Mouse (Mus musculus): Measurements from ENCODE around the gene Ghr. TPM values are rescaled to one million over a fixed set of nuclear protein-coding genes. Genes with fewer than 3 reads are reported as not detected.
A peak's percentile ranks its signal among the peaks of the same experiment; 100 is the strongest.

Gene Ghr
- polyA plus RNA-seq, 1 experiment from 2014 or later, result 7.6 TPM

- Histone ChIP-seq H3K36me3 (ENCODE audit: control insufficient read depth, insufficient read depth, low read length) (no peaks in the 10 kb centered on the region), H3K4me2 (ENCODE audit: low read length) (no peak overlapping the region), H3K9me3 (replicated peaks; ENCODE audit: control insufficient read depth, low read length, poor library complexity, severe bottlenecking) (no peaks in the 10 kb centered on the region), H3K27ac (ENCODE audit: low read length) (no peak overlapping the region), H3K4me3 (ENCODE audit: low read depth, low read length) (no peak overlapping the region), H3K9ac (ENCODE audit: low read depth, low read length) (no peak overlapping the region), H3K4me1 (ENCODE audit: control insufficient read depth, insufficient read depth, low read length) (no peaks in the 10 kb centered on the region), H3K27me3 (ENCODE audit: control insufficient read depth, insufficient read depth, low read depth, low read length) (no peaks in the 10 kb centered on the region)
- 72% methylated on average over 7 of the region's 7 CpGs for WGBS
- ATAC-seq, result no peak
Observed at GRCm38 (mm10) chr15:3445285-3445909, 137.9 kb downstream of the Ghr start.

DNA sequence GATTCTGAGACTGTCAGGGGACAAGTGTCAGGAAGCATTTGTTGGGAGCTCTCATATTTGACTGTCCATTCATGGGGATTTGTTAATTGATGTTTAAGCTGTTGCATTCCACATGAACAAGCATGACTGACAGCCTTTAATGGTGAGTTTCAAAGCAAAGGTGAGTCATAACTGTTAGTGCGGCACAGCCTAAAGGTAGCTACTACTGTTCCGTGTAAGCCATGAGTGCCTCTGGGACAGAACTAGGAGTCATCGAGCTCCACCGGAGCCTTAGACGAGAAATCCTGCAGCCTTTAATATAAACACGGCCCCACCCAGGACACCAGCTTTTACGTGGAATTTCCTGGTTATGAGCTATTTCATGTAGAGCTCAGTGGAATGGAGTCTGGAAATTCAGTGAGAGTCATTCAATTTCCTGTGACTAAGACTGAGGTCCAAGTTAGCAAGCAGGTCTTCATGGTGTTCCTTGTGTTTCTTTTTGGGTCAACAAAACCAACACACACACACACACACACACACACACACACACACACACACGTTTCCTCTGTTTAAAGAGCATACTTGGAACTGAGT, 138.8 kb downstream of the Ghr start:
- no peaks in the 10 kb centered on the region for H3K9me3 ChIP-seq (replicated peaks; ENCODE audit: control insufficient read depth, low read length, poor library complexity, severe bottlenecking)
- H3K27ac ChIP-seq (ENCODE audit: low read length), result no peak overlapping the region
- H3K4me1 ChIP-seq (ENCODE audit: control insufficient read depth, insufficient read depth, low read length), result no peaks in the 10 kb centered on the region
- H3K36me3 ChIP-seq (ENCODE audit: control insufficient read depth, insufficient read depth, low read length), result no peaks in the 10 kb centered on the region
- H3K4me3 ChIP-seq (ENCODE audit: low read depth, low read length), result no peak overlapping the region
- H3K27me3 ChIP-seq (ENCODE audit: control insufficient read depth, insufficient read depth, low read depth, low read length), result no peaks in the 10 kb centered on the region
- no peak overlapping the region for H3K9ac ChIP-seq (ENCODE audit: low read depth, low read length)
- H3K4me2 ChIP-seq (ENCODE audit: low read length), result no peak overlapping the region
- no peak for ATAC-seq
- WGBS, result 89% methylated on average over 8 of the region's 8 CpGs

- Histone ChIP-seq H3K4me3 (ENCODE audit: low read depth, low read length) (no peak overlapping the region), H3K9me3 (replicated peaks; ENCODE audit: control insufficient read depth, low read length, poor library complexity, severe bottlenecking) (no peaks in the 10 kb centered on the region), H3K36me3 (ENCODE audit: control insufficient read depth, insufficient read depth, low read length) (no peaks in the 10 kb centered on the region), H3K9ac (ENCODE audit: low read depth, low read length) (no peak overlapping the region), H3K4me1 (ENCODE audit: control insufficient read depth, insufficient read depth, low read length) (no peaks in the 10 kb centered on the region), H3K4me2 (ENCODE audit: low read length) (no peak overlapping the region), H3K27me3 (ENCODE audit: control insufficient read depth, insufficient read depth, low read depth, low read length) (no peaks in the 10 kb centered on the region), H3K27ac (ENCODE audit: low read length) (no peak overlapping the region)
- peak; percentile 58; the same call in 1 of the 2 replicates for ATAC-seq
- WGBS, result 60% methylated on average over 4 of the region's 4 CpGs
Observed at GRCm38 (mm10) chr15:3441506-3442286, 141.6 kb downstream of the Ghr start.

DNA sequence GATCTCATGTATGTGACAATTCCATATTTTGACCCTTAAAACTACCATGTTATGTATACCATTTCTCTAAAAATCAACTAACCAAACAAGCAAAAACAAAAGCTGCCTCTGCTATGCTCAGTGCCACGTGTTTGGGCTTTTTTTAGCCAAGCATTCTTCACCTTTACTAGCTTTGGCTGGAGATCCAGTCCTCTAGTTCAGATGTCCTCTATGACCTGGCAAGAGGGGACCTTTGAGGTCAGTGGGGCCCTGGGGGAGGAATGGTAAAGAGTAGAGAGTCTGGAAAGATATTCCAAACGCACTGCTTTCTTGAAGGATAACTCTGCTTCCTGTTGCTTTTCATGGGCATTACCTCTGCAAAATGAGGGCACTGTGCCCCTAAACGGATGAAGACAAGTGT, 145.9 kb downstream of the Ghr start:
- Histone ChIP-seq H3K27ac (ENCODE audit: low read length) (no peak overlapping the region), H3K4me1 (ENCODE audit: control insufficient read depth, insufficient read depth, low read length) (no peaks in the 10 kb centered on the region), H3K4me2 (ENCODE audit: low read length) (no peak overlapping the region), H3K9me3 (replicated peaks; ENCODE audit: control insufficient read depth, low read length, poor library complexity, severe bottlenecking) (no peaks in the 10 kb centered on the region), H3K9ac (ENCODE audit: low read depth, low read length) (no peak overlapping the region), H3K27me3 (ENCODE audit: control insufficient read depth, insufficient read depth, low read depth, low read length) (no peaks in the 10 kb centered on the region), H3K36me3 (ENCODE audit: control insufficient read depth, insufficient read depth, low read length) (no peaks in the 10 kb centered on the region), H3K4me3 (ENCODE audit: low read depth, low read length) (no peak overlapping the region)
- 77% methylated on average over 3 of the region's 3 CpGs for WGBS
- no peak for ATAC-seq

- Histone ChIP-seq H3K36me3 (ENCODE audit: control insufficient read depth, insufficient read depth, low read length) (no peaks in the 10 kb centered on the region), H3K27me3 (ENCODE audit: control insufficient read depth, insufficient read depth, low read depth, low read length) (no peaks in the 10 kb centered on the region), H3K4me2 (ENCODE audit: low read length) (no peak overlapping the region), H3K27ac (ENCODE audit: low read length) (no peak overlapping the region), H3K4me3 (ENCODE audit: low read depth, low read length) (no peak overlapping the region), H3K9me3 (replicated peaks; ENCODE audit: control insufficient read depth, low read length, poor library complexity, severe bottlenecking) (no peaks in the 10 kb centered on the region), H3K4me1 (ENCODE audit: control insufficient read depth, insufficient read depth, low read length) (no peaks in the 10 kb centered on the region), H3K9ac (ENCODE audit: low read depth, low read length) (no peak overlapping the region)
- no peak for ATAC-seq
- 75% methylated on average over 4 of the region's 4 CpGs for WGBS
Observed at GRCm38 (mm10) chr15:3435637-3436036, 147.7 kb downstream of the Ghr start.

- H3K27ac ChIP-seq (ENCODE audit: low read length), result no peak overlapping the region
- no peaks in the 10 kb centered on the region for H3K9me3 ChIP-seq (replicated peaks; ENCODE audit: control insufficient read depth, low read length, poor library complexity, severe bottlenecking)
- H3K4me1 ChIP-seq (ENCODE audit: control insufficient read depth, insufficient read depth, low read length), result no peaks in the 10 kb centered on the region
- no peaks in the 10 kb centered on the region for H3K36me3 ChIP-seq (ENCODE audit: control insufficient read depth, insufficient read depth, low read length)
- H3K27me3 ChIP-seq (ENCODE audit: control insufficient read depth, insufficient read depth, low read depth, low read length), result no peaks in the 10 kb centered on the region
- 92% methylated on average over 3 of the region's 3 CpGs for WGBS
- no peak for ATAC-seq
- H3K4me3 ChIP-seq (ENCODE audit: low read depth, low read length), result no peak overlapping the region
- no peak overlapping the region for H3K9ac ChIP-seq (ENCODE audit: low read depth, low read length)
- H3K4me2 ChIP-seq (ENCODE audit: low read length), result no peak overlapping the region
Observed at GRCm38 (mm10) chr15:3434461-3434860, 148.8 kb downstream of the Ghr start.

- Histone ChIP-seq H3K4me2 (ENCODE audit: low read length) (no peak overlapping the region), H3K9ac (ENCODE audit: low read depth, low read length) (no peak overlapping the region), H3K4me1 (ENCODE audit: control insufficient read depth, insufficient read depth, low read length) (no peaks in the 10 kb centered on the region), H3K36me3 (ENCODE audit: control insufficient read depth, insufficient read depth, low read length) (no peaks in the 10 kb centered on the region), H3K9me3 (replicated peaks; ENCODE audit: control insufficient read depth, low read length, poor library complexity, severe bottlenecking) (no peaks in the 10 kb centered on the region), H3K4me3 (ENCODE audit: low read depth, low read length) (no peak overlapping the region), H3K27me3 (ENCODE audit: control insufficient read depth, insufficient read depth, low read depth, low read length) (no peaks in the 10 kb centered on the region), H3K27ac (ENCODE audit: low read length) (no peak overlapping the region)
- no peak for ATAC-seq
- 81% methylated on average over 7 of the region's 7 CpGs for WGBS
Observed at GRCm38 (mm10) chr15:3433281-3433680, 150.0 kb downstream of the Ghr start.

DNA sequence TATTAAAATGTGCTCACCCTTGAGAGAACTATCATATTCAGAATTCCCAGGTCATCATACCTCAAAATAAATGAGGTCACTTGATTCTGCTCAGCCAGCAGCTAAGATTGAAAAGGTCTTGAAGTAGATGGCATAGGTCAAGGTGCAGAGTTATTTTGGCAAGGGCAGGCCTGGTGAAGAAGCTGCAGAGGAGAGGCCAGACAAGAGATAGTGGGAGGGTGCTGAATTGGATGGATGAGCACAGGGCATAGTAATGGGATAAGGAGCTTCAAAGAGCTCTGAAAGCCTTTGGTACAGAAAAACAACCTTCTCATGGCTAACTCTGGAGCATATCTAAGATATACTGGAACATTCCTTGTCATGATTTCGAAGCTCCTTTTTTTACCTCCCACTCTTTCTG, 150.5 kb downstream of the Ghr start:
- Histone ChIP-seq H3K36me3 (ENCODE audit: control insufficient read depth, insufficient read depth, low read length) (no peaks in the 10 kb centered on the region), H3K27me3 (ENCODE audit: control insufficient read depth, insufficient read depth, low read depth, low read length) (no peaks in the 10 kb centered on the region), H3K9me3 (replicated peaks; ENCODE audit: control insufficient read depth, low read length, poor library complexity, severe bottlenecking) (no peaks in the 10 kb centered on the region), H3K4me3 (ENCODE audit: low read depth, low read length) (no peak overlapping the region), H3K27ac (ENCODE audit: low read length) (no peak overlapping the region), H3K4me2 (ENCODE audit: low read length) (no peak overlapping the region), H3K9ac (ENCODE audit: low read depth, low read length) (no peak overlapping the region), H3K4me1 (ENCODE audit: control insufficient read depth, insufficient read depth, low read length) (no peaks in the 10 kb centered on the region)
- WGBS, result 79% methylated on average over 1 of the region's 1 CpGs
- no peak for ATAC-seq

- no peak for ATAC-seq
- Histone ChIP-seq H3K4me2 (ENCODE audit: low read length) (no peak overlapping the region), H3K4me3 (ENCODE audit: low read depth, low read length) (no peak overlapping the region)
Observed at GRCm38 (mm10) chr15:3429417-3429816, 153.9 kb downstream of the Ghr start.

More at GRCm38 (mm10) chr15:3429417-3429816, 153.9 kb downstream of the Ghr start:
- Histone ChIP-seq H3K36me3 (ENCODE audit: control insufficient read depth, insufficient read depth, low read length) (no peaks in the 10 kb centered on the region), H3K9me3 (replicated peaks; ENCODE audit: control insufficient read depth, low read length, poor library complexity, severe bottlenecking) (no peaks in the 10 kb centered on the region), H3K27me3 (ENCODE audit: control insufficient read depth, insufficient read depth, low read depth, low read length) (no peaks in the 10 kb centered on the region), H3K4me1 (ENCODE audit: control insufficient read depth, insufficient read depth, low read length) (no peaks in the 10 kb centered on the region), H3K9ac (ENCODE audit: low read depth, low read length) (no peak overlapping the region), H3K27ac (ENCODE audit: low read length) (no peak overlapping the region)
